In genomic region chr11:103375258-103375657, GRCm38 (mm10) we compare ENCODE assay signal across 12 mouse cellular contexts. TPM values are rescaled to one million over a fixed set of nuclear protein-coding genes. Genes with fewer than 3 reads are reported as not detected.
DNase-seq lines count a peak whose midpoint lies in the region; ATAC-seq and TF ChIP-seq lines count a peak whose summit lies in the region.
"Had no signal": no experiment of that assay in that cellular context is flagged by ENCODE, and none has a peak within 500 bp of the region (broad histone marks: within the 10 kb centered on the region; RNA-seq: fewer than 3 reads in every experiment).

No protein-coding gene starts in this region.

- H3K27ac ChIP-seq in spleen, adult 2 months (ENCODE audit: insufficient read depth, low read length) = 0 out of 2 replicates have a peak overlapping the region, but pooled peaks have one; percentile 57
- H3K27ac ChIP-seq in intestine, postnatal 0 days (ENCODE audit: low read depth, low read length) = no peak overlapping the region
- H3K27ac ChIP-seq in limb, embryonic 10.5 days = no peak overlapping the region
- H3K27ac ChIP-seq in liver, embryonic 12.5 days = no peak overlapping the region
- H3K27ac ChIP-seq: hindbrain, embryonic 10.5 days; limb, embryonic 12.5 days had no signal

- no peak overlapping the region for H3K4me2 ChIP-seq in intestine, postnatal 0 days (replicated peaks; ENCODE audit: low read depth)
- H3K4me2 ChIP-seq in liver, embryonic 12.5 days = no peak overlapping the region
- H3K4me2 ChIP-seq: limb, embryonic 12.5 days; midbrain, embryonic 11.5 days had no signal

- TF ChIP-seq CTCF in spleen, adult 2 months (IDR thresholded peaks at IDR 0.05; ENCODE audit: extremely low read depth, insufficient read depth, insufficient read length, insufficient replicate concordance) = no peak
- no peak for TF ChIP-seq CTCF in intestine, postnatal 0 days (IDR thresholded peaks at IDR 0.05; ENCODE audit: low read depth)

- no peak for TF ChIP-seq POLR2A in spleen, adult 2 months (IDR thresholded peaks at IDR 0.05; ENCODE audit: low read depth, low read length)

- H3K9ac ChIP-seq in intestine, postnatal 0 days (ENCODE audit: low read depth, low read length) = no peak overlapping the region
- no peak overlapping the region for H3K9ac ChIP-seq in liver, embryonic 12.5 days
- H3K9ac ChIP-seq: limb, embryonic 12.5 days had no signal

- peak; percentile 36 to 65 for DNase-seq in cerebellum, postnatal 25 days
- DNase-seq in cerebellum, postnatal 4 days (ENCODE audit: low spot score in 2 of 2) = no peak
- DNase-seq in spleen, adult 2 months (ENCODE audit: low read depth in 1 of 2, low spot score in 2 of 2) = peak in 1 of 2 experiments; percentile 57
- no peak for DNase-seq in spleen, adult 12 weeks (ENCODE audit: low spot score)
- DNase-seq in lung, postnatal 14 days = peak; percentile 49
- no peak for DNase-seq in limb, embryonic 10.5 days (ENCODE audit: low spot score)

- peaks cover 47% of the 10 kb centered on the region for H3K4me1 ChIP-seq in spleen, adult 2 months (ENCODE audit: control insufficient read depth, insufficient read depth, insufficient read length)
- H3K4me1 ChIP-seq in intestine, postnatal 0 days (replicated peaks; ENCODE audit: control insufficient read depth, insufficient read depth, low read length) = no peaks in the 10 kb centered on the region
- H3K4me1 ChIP-seq in limb, embryonic 10.5 days = no peaks in the 10 kb centered on the region
- H3K4me1 ChIP-seq in liver, embryonic 12.5 days = no peaks in the 10 kb centered on the region
- H3K4me1 ChIP-seq: hindbrain, embryonic 10.5 days; limb, embryonic 12.5 days had no signal

- H3K4me3 ChIP-seq in spleen, adult 2 months (ENCODE audit: extremely low read depth, insufficient read depth, insufficient read length) = no peak overlapping the region
- H3K4me3 ChIP-seq in intestine, postnatal 0 days (ENCODE audit: low read depth, low read length) = no peak overlapping the region
- no peak overlapping the region for H3K4me3 ChIP-seq in limb, embryonic 10.5 days
- H3K4me3 ChIP-seq in liver, embryonic 12.5 days = no peak overlapping the region
- H3K4me3 ChIP-seq: hindbrain, embryonic 10.5 days; limb, embryonic 12.5 days had no signal

- H3K27me3 ChIP-seq in spleen, adult 2 months (ENCODE audit: control insufficient read depth, insufficient read depth, low read length) = no peaks in the 10 kb centered on the region
- no peaks in the 10 kb centered on the region for H3K27me3 ChIP-seq in intestine, postnatal 0 days (replicated peaks; ENCODE audit: control insufficient read depth, insufficient read depth, low read length)
- H3K27me3 ChIP-seq in limb, embryonic 10.5 days (ENCODE audit: low read depth, poor library complexity, severe bottlenecking) = no peaks in the 10 kb centered on the region
- no peaks in the 10 kb centered on the region for H3K27me3 ChIP-seq in liver, embryonic 12.5 days (replicated peaks)
- H3K27me3 ChIP-seq: limb, embryonic 12.5 days had no signal

- 17% methylated on average over 1 of the region's 1 CpGs for WGBS in spleen, adult 2 months
- WGBS in intestine, postnatal 0 days = 71% methylated on average over 1 of the region's 1 CpGs
- WGBS in limb, embryonic 10.5 days = 80% methylated on average over 1 of the region's 1 CpGs
- 50% methylated on average over 1 of the region's 1 CpGs for WGBS in liver, embryonic 12.5 days (ENCODE audit: insufficient replicate concordance)

- peaks cover 40% of the 10 kb centered on the region for H3K36me3 ChIP-seq in spleen, adult 2 months (ENCODE audit: control insufficient read depth, insufficient read depth, low read length)
- peaks cover 66% of the 10 kb centered on the region for H3K36me3 ChIP-seq in intestine, postnatal 0 days (ENCODE audit: control insufficient read depth, insufficient read depth)
- peaks cover 67% of the 10 kb centered on the region for H3K36me3 ChIP-seq in limb, embryonic 10.5 days
- peaks cover 84% of the 10 kb centered on the region for H3K36me3 ChIP-seq in liver, embryonic 12.5 days

- H3K9me3 ChIP-seq in intestine, postnatal 0 days (ENCODE audit: control insufficient read depth) = no peaks in the 10 kb centered on the region
- no peaks in the 10 kb centered on the region for H3K9me3 ChIP-seq in limb, embryonic 10.5 days (replicated peaks)
- H3K9me3 ChIP-seq in liver, embryonic 12.5 days (replicated peaks) = no peaks in the 10 kb centered on the region
- H3K9me3 ChIP-seq: hindbrain, embryonic 10.5 days; limb, embryonic 12.5 days had no signal

- ATAC-seq in intestine, postnatal 0 days = no peak
- ATAC-seq in liver, embryonic 12.5 days = no peak
- ATAC-seq: forebrain, embryonic 16.5 days had no signal

RNA-seq across cellular contexts. Expression of gene Arhgap27, which starts 11.8 kb away (rescaled TPM):
- 90.0 and 101 TPM in 2 replicates for polyA plus RNA-seq in spleen, adult 2 months (2012; rRNA removed)
- 16.9 and 18.7 TPM in 2 replicates for polyA plus RNA-seq in intestine, postnatal 0 days (2015; fragmentation: Nextera tagmentation; extraction: Ambion mirVana)
- 5.3 and 8.2 TPM in 2 replicates for polyA plus RNA-seq in limb, embryonic 10.5 days (2016; fragmentation: Nextera tagmentation; extraction: Ambion mirVana)
- 2.7 and 4.0 TPM in 2 replicates for polyA plus RNA-seq in liver, embryonic 12.5 days (2016; fragmentation: Nextera tagmentation; extraction: Ambion mirVana)

RNA-seq across cellular contexts. Expression of gene Plekhm1, which starts 37.2 kb away (rescaled TPM):
- polyA plus RNA-seq in spleen, adult 2 months (2012; rRNA removed) = 26.8 and 27.5 TPM in 2 replicates
- polyA plus RNA-seq in intestine, postnatal 0 days (2015; fragmentation: Nextera tagmentation; extraction: Ambion mirVana) = 4.7 and 5.2 TPM in 2 replicates
- polyA plus RNA-seq in limb, embryonic 10.5 days (2016; fragmentation: Nextera tagmentation; extraction: Ambion mirVana) = 7.6 and 8.2 TPM in 2 replicates
- 5.2 and 5.3 TPM in 2 replicates for polyA plus RNA-seq in liver, embryonic 12.5 days (2016; fragmentation: Nextera tagmentation; extraction: Ambion mirVana)

Comparison
In these comparisons a context has a peak if more than half of its experiments do, and no peak if none do; other contexts are left out.
1. DNase-seq: peak in cerebellum, postnatal 25 days (2 of 2) and lung, postnatal 14 days (single experiment); none in cerebellum, postnatal 4 days (0 of 2), spleen, adult 12 weeks (single experiment) and limb, embryonic 10.5 days (single experiment).